Mouse (Mus musculus): ENCODE measurements at regions not wholly inside any gene's neighbourhood (a gene's known extent, or its start where the extent isn't known, plus 50 kb on each side); places are given as distances from the start of the nearest gene placed in this dataset.

DNA sequence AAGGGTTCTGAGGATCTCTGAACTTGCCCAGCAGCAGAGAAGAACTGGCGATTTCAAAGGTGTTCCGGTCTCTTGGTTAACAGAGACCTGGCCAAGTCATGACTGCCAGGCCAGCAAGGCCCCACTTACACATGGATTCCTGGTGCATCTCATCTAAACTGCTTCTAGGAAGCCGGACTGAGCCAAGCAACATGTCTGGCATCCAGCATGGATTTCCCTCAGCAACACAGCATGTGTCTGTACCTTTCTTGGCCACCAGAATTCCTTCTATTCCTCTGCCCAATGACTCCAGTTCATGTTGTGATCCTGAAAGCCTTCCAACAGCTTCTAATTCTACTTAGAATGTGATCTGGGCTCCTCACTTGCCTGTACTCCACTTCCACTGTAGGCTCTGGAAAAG lies 50.0 kb upstream of the Cdon start:
- WGBS, result 86% methylated on average over 3 of the region's 3 CpGs
- no peak overlapping the region for H3K4me3 ChIP-seq (ENCODE audit: low read depth, low read length)
- H3K4me1 ChIP-seq (ENCODE audit: insufficient read depth, low read length), result no peaks in the 10 kb centered on the region; the same call in 1 of the 2 replicates
- no peak for TF ChIP-seq CTCF (IDR thresholded peaks at IDR 0.05)
- DNase-seq (ENCODE audit: low spot score) (no peak), ATAC-seq (ENCODE audit: low FRiP score) (no peak)
- H3K9ac ChIP-seq (replicated peaks; ENCODE audit: low read length, poor library complexity, severe bottlenecking), result no peak overlapping the region
- H3K4me2 ChIP-seq (ENCODE audit: low read depth, low read length, poor library complexity, severe bottlenecking), result no peak overlapping the region
- no peak overlapping the region for H3K27ac ChIP-seq (ENCODE audit: low read depth, low read length)
- H3K27me3 ChIP-seq (ENCODE audit: insufficient read depth, low read length), result no peaks in the 10 kb centered on the region
- H3K36me3 ChIP-seq (ENCODE audit: insufficient read depth, low read length), result no peaks in the 10 kb centered on the region
- H3K9me3 ChIP-seq (ENCODE audit: low read length), result no peaks in the 10 kb centered on the region
